Mouse (Mus musculus) cerebellum, postnatal 14 days (tissue): ENCODE measurements at regions not wholly inside any gene's neighbourhood (a gene's known extent, or its start where the extent isn't known, plus 50 kb on each side); places are given as distances from the start of the nearest gene placed in this dataset.

Experiments used
- DNase-seq, 2 experiments: peaks; one replicate each; pipeline ENCODE4 v3.0.0; 2021; ENCODE audit warnings: mixed read lengths in 2 of 2

DNA sequence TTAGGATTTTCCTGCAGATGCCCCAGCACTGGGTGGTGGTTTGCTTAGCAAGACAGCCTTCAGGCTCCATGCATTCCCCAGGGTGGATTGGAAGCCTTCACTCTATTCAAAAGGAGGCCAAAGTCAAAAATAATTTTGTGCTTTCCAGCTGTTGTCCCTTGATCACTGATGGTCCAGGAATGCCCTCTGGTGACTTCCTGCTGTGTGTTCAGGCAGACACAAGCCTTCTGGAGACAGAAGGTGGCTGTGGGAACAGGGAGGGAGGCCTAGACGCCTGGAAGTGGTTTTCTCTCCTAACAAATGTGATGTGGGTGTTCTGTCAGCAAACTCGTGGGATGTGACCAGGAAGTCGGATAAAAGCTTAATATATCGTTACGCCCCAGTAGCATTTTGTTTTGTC is 81.3 kb downstream of the Atp6ap1l start:
- no peak for DNase-seq

DNA sequence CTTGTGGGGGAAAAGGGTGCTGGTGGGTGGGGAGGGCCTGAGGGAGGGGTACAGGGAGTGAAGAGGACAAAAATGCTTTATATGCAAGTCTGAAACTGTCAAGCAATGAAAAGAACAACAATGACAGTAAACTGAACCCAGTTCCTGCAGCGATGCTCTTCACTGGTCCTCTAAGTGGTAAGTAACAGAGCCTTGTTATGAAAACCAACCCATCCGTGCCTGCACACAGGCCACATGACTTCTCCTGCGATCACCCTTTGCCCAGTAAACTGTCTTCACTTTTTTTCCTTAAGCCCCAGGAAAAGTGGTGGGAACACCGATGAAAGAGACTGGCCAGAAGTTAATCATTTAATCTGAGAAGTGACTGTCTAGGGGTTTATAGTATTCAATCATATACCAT is 83.3 kb downstream of the Atp6ap1l start:
- DNase-seq = no peak

DNA sequence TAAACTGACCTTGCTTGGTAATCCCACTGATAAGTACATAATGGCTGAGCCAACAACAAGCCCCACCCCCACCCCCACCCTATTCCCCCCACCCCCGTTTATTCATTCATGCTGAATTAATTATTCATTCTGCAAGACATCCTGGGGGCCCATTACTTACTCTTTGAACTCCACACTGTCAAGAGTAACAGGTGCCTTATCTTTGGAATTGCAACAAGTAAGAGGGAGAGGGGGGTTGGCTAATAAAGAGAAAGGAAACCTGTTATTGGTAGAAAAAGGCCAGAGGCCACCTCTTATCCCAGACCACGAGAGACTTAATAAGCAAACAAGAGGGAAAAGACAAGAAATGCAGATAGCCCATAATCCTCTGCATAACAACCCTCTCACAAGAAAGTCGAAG is 84.7 kb downstream of the Atp6ap1l start:
- DNase-seq = no peak

DNA sequence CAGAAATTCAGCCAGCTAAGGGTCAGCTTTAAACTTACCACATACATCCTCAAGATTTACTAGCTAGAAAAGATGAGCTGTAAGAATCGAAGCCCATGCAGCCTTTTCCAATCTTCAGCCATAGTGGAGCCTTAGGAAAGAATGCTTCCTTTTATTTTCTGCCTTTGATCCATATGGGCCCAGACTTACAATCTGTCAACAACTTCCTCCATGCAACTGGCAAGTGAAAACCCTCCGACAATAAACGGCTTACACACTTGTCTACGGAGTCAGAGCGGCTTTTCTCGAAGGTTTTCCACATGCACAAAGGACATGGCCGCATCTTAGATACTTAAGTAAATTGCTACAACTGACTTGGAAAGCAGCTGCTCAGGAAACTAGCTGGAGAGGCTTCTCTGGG is 85.2 kb downstream of the Atp6ap1l start:
- DNase-seq = no peak

DNA sequence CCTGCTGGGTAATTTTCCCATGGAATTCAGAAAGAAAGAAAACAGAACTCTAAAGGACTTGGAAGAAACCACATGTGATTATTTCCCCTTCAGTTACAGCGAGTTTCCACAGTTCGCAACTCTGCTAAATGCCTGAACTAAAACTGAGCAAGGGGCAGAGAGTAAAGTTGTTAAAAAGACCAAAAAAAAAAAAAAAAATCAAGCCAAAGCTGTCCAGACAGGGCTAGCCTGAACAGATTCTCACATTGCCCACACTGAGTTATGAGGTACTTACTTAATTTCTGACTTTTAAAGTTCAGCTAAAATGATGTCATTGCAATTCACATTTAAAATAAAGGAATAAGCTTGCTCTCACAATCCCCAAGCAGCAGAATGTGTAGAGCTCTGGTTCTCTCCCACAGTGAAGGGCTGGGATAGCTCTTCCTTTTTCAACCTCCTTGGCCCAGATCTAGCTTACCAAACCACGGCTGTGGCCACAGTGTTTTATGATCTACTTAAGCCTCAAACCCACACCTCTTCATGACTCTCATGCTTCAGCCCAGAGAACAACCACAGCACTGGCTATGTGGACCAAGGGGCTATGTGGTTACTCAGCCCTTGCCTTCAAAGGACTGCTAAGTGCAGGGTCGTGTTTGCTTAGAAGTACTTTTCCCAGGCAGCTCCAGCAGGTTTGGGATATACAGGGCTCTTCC is 90.8 kb downstream of the Atp6ap1l start:
- DNase-seq = no peak

GRCm38 (mm10) chr13:90810011-90810410 is 95.1 kb downstream of the Atp6ap1l start:
- no peak for DNase-seq

GRCm38 (mm10) chr13:90799641-90800040 is 105.5 kb downstream of the Atp6ap1l start:
- DNase-seq = no peak

- no peak for DNase-seq
Measured at GRCm38 (mm10) chr13:90798791-90799542, 106.2 kb downstream of the Atp6ap1l start.

DNA sequence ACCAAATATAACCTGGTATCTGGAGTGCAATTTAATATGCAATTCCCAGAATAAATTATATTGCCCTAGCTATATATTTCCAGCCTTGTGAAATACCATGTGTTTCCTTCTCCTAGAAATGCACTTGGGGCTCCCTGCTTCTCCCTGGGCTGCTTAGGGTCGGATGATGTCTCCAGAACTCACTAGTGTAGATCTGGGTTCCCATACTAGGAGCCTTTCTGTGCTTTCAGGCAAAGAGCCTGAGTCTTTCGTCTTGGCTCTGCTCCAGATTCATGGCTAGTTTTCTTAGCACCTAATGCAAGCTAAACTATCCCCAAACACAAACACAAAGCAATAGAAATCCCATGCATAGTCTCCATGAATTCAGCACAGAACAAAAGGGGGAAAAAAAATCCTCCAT is 106.8 kb downstream of the Atp6ap1l start:
- no peak for DNase-seq

DNA sequence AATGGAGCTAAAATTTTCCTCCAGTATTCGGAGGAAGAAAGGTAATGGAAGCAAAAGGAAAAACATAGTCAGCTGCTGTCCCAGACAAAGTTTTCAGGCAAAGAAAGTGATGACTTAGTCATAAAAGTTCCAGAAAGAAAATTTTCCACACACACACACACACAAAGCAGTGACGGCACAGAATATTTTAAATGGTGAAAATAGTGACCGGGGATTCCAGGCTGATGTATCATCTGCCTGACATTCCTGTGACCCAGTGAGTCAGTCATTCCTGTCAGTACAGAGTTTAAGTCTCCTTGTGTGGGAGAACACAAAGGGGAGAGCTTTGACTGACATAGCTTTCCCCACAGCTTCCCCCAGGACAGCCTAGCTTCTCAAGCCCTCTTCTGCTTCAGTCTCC is 107.9 kb downstream of the Atp6ap1l start:
- DNase-seq = no peak

GRCm38 (mm10) chr13:90796809-90797208 is 108.3 kb downstream of the Atp6ap1l start:
- no peak for DNase-seq

- DNase-seq = no peak
Measured at GRCm38 (mm10) chr13:90782435-90782834, 122.7 kb downstream of the Atp6ap1l start.

DNA sequence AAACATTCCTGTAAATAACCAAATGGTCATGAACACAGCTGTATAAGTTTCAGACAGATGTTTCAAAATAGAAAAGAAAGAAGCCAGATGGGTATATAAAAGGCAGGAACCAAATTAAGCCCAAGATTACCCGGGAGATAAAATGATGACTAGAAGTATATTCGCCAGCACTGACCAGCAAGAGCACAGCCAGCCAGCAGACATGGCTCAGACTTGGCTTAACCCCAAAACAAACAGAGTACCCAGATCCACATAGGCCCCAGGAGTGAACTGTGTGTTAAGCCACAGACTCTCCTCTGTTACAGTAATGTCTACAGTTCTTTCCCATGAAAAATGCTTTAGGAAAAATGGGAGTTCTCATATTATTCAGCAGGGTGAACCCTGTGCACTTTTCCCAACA is 123.2 kb downstream of the Atp6ap1l start:
- peak in 1 of 2 experiments; percentile 3 for DNase-seq

GRCm38 (mm10) chr13:90777952-90778298 is 127.2 kb downstream of the Atp6ap1l start:
- no peak for DNase-seq

DNA sequence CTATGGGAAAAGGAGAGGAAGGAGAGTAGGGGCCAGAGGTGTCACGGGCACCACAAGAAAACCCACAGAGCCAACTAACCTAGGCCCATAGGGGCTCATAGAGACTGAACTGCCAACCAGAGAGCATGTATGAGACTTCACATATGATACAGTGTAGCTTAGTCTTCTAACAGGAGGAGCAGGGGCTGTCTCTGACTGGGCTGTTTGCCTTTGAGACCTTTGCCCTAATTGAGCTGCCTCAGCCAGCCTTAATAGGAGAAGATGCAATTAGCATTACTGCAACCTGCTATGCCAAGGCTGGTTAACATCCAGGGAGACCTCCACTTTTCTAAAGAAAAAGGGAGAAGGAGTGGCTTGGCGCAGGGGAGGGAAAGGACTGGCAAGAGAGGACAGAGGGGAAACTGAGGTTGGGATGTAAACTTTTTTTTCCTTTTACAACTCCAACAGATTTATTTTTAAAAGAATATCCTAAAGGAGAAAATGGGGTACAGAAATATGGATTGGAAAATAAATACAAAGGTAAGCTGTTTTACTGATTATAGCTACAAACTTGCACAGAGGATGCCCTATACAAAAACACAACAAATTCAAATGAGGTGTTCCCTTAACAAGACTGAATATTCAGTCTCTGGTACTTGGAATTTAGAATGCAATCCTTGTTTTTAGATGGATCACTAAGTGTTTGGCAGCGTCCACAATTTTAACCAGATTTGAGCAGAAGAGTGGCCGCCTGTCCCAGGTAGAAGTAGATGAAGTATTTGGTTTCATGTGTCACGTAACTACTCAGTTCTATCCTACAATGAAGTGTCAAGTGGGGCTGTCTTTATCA is 127.8 kb downstream of the Atp6ap1l start:
- no peak for DNase-seq

DNA sequence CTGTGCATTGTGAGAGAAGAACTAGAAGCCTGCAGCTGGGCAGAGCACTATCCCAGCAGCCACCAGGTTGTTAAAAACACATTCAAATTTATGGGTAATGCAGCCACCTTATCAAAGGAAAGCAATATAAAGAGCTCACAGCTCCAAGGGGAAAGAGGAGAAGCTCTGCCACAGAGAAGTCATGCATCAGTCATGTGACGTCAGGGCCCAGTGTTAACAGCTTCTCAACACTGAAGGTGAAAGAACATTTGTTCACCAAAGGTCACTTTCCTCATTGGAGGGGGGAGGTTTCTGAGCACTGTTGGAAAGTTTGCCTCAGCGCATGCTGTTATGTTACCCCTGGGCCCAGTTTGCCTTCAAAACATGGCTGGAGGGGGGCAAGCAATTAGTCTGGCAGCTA is 143.0 kb downstream of the Atp6ap1l start:
- no peak for DNase-seq

- DNase-seq = no peak
Measured at GRCm38 (mm10) chr13:90760516-90761050, 144.6 kb downstream of the Atp6ap1l start.

DNA sequence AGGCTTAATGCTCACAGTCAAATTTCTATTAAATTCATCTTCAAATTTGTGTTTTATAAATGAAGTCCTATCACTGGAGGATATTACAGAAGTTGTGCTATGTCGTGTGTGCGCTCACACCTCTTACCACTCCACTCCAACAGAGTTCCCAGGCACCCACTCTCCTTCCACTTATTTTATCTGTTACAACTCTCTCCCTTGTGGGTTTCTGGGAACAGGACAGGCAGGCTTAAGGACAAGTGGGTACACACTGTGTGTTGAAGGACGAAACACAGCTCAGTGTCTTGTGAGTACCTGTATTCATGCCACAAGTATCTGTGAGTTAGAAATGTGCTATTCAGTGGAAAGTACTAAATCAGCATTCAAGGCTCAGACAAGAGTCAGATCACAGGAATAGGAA is 150.7 kb downstream of the Atp6ap1l start:
- no peak for DNase-seq

- DNase-seq = no peak
Measured at GRCm38 (mm10) chr13:90749741-90750140, 155.4 kb downstream of the Atp6ap1l start.

- no peak for DNase-seq
Measured at GRCm38 (mm10) chr13:90745063-90745462, 160.1 kb downstream of the Atp6ap1l start.

DNA sequence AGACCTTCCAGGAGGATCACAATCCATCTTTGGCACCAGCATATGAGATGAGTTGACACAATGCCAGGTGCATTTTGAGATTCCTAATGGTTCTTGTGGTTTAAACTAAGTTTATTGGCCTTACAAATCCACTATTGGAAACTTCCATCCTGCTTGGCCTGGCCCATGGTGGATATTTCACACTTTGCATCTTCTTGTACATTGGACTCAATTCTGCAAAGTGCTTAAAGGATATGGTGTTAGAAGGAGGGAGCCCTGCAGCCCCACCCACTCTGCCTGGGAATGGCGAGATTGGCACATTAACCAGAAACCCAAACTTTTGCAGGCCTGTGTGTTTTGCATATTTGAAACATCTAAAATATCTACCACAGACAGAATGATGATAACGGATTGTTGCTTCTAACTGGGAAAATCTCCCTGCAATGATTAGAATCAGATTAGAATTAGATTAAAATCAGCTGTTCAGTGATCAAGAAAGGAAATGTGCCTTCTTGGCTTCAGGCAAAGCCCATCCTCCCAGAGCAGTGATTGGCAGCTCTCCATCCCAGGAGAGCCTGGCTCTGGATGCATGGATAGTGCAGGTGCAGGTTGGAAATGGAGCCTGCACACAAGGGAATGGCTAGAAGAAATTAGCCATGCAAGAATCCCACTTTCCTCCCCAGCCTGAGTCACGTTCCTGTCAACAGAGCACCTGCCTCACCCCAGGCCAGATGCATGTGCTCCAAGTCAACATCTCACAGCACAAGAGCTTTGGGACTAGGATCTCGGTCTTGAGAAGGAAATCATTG is 162.3 kb downstream of the Atp6ap1l start:
- peak in 1 of 2 experiments; percentile 10 for DNase-seq

DNA sequence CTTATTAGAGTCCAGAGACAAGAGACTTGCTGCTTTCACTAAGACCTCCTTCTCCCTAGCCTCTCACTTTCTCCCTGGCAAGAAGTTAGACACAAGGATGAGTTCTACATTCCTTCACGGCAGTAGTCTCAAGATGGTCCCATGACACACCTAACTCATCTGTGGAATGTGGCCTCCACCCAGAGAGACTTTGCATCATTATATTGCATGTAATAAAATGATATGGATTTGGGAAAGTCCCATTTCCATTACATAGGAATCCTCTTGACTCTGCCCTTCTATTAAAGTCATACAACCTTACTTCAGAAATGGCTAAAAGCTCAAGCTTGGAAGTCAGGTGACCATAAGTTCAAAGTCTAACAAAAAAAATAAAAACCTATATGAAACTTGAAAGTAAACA is 165.4 kb downstream of the Atp6ap1l start:
- DNase-seq = no peak

GRCm38 (mm10) chr13:90738513-90738912 is 166.6 kb downstream of the Atp6ap1l start:
- no peak for DNase-seq
